Mouse (Mus musculus) WW6 (cell line): ENCODE results near the gene Hbq1a.
"Not testable (repeated sequence)": the region's sequence is repeated elsewhere in the genome, so short reads cannot be mapped to it uniquely, and the experiment has no call there.

Experiments used
- DNase-seq: peaks from one replicate; pipeline ENCODE4 v3.0.0-alpha.2; 2013; ENCODE audit warnings: low read depth, low spot score

Gene Hbq1a

DNA sequence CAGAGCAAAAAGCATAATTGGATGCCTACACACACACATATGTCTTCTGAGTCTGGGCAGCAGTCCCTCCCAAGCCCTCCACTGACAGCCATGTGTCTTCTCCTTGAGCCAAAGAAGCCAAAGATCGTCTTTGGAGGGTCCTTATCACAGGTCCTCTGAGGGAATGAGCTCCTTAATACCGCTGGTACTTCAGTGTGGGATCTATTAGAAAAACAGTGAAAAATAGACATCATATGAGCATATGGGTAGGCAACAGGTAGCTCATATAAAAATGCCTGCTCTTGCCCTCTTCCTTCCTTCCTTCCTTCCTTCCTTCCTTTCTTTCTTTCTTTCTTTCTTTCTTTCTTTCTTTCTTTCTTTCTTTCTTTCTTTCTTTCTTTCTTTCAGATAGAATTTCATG, 15.3 kb upstream of the Hbq1a start:
- not testable (repeated sequence) for DNase-seq

DNA sequence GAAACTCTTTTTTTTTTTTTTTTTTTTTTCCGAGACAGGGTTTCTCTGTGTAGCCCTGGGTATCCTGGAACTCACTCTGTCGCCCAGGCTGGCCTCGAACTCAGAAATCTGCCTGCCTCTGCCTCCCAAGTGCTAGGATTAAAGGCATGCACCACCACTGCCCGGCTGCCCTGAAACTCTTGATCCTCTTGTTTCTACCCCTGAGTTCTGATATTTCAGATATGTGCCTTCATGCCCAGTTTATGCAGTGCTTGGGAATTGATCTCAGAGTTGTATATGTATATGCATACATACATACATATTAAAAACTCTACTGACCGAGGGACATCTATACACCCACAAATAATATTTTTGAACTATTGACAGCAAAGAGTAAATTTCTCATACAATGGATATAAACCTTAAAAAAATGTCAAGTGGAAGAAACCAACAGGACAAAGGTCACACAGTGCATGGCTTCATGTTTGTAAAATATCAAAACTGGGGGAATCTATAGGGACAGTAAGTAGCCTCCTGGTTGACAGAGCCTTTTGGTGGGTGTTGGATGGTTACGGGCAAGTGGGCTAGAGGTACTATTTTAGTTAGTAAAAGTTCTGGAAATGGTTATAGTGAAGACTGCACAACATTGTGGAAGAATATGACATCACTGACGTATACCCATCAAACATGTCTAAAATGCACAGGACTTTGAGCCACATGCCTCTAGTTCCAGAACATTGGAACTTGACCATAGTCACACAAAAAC, 14.7 kb upstream of the Hbq1a start:
- DNase-seq = no peak

DNA sequence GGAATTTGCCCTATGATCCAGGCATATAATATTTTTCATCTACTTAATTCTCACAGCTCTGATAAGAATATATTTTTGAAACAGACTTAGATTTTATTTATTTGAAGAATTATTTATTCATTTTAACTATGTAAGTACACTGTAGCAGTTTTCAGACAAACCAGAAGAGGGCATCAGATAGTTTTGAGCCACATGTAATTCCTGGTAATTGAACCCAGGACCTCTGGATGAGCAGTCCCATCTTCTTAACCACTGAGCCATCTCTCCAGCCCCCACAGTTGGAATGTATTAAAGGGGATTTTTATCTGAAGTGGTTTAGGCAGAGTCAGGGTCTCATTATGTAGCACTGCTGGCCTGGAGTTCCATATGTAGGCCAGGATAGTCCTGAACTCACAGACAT, 14.0 kb upstream of the Hbq1a start:
- DNase-seq = not testable (repeated sequence)

DNA sequence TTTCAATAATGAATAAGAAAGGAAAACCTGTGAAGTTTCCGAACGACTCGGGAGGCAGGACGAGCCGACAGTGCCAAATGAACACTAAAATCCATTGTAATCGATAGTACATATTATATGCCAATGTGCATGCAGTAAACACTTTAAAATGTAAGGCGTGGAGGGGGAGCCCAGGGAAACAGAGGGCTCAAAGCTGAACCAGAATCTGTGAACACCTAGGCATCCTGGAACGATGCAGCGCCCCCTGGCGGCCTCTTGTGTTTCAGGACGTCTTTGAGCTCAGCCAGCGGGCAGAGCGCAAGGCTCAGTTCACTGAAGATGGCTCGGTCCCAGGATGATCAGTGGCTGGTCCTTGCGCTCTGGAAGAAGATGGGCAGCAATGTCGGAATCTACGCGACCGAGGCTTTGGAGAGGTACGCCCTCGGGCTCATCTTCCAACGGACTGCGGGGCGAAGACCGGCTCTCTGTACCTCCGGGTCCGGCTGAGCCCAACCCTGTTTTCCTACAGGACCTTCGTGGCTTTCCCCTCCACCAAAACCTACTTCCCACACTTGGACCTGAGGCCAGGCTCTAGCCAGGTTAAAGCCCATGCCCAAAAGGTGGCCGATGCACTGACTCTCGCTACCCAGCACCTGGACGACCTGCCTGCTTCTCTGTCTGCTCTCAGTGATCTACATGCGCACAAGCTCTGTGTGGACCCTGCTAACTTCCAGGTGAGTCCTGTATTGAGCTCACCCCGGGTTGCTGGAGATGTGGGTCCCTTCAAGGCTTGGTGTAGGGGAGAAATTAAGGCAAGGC, 13.0 kb upstream of the Hbq1a start, which contains the start of gene Hbq1b:
TSS of gene Hbq1b (plus strand) at position 271 of the 798 bp plus-strand sequence.
- not testable (repeated sequence) for DNase-seq

DNA sequence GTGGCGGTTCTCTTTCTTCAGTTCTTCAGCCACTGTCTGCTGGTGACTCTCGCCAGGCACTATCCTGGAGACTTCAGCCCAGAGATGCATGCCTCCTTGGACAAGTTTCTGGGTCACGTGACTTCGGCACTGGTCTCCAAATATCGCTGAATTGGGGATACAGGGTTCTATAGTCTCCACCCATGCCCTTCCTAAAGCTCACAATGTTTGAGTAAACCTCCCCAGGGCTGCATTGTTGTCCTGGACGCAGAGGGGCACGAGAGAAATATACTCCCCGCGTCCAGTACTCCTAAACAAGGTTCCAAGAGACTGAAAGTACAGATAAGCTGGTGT, 12.4 kb upstream of the Hbq1a start:
- DNase-seq = no peak

DNA sequence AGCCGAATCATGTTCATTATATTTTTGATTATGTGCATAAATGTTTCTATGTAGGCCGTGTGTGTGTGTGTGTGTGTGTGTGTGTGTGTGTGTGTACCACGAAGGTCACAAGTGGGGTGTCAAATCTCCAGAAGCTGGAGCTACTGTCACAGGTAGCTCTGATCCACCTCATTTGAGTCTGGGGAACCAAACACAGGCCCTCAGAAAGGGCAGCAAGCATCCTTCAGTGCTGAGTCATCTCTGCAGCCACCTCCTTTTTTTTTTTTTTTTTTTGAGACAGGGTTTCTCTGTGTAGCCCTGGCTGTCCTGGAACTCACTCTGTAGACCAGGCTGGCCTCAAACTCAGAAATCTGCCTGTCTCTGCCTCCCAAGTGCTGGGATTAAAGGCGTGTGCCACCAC, 7.0 kb upstream of the Hbq1a start:
- DNase-seq = not testable (repeated sequence)

DNA sequence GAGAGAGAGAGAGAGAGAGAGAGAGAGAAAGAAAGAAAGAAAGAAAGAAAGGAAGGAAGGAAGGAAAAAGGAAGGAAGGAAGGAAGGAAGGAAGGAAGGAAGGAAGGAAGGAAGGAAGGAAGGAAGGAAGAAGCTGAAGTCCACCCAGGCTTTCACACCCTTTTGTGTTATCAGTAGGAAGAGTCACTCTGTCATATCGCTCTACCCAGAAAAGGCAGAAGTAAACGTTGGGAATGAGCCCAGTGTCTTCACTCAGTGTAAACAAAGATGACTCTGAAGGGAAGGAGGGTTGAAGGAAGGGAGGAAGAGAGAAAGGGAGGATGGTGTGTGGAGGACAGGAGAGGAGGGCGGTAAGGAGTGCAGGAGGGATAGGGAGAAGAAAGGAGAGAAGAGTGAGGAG, 6.4 kb upstream of the Hbq1a start:
- DNase-seq = not testable (repeated sequence)

DNA sequence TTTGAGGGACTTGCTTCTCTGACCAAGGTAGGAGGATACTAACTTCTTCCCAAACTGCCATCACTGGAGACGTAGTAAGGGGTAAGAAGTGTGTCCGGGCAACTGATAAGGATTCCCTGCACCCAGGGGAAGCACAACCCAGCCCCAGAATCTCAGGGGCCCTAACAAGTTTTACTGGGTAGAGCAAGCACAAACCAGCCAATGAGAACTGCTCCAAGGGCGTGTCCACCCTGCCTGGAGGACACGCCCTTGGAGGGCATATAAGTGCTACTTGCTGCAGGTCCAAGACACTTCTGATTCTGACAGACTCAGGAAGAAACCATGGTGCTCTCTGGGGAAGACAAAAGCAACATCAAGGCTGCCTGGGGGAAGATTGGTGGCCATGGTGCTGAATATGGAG, 3.7 kb upstream of the Hbq1a start, which contains the start of gene Hba-a2:
TSS of gene Hba-a2 (plus strand) at position 287 of the 400 bp plus-strand sequence.
- DNase-seq = not testable (repeated sequence)

DNA sequence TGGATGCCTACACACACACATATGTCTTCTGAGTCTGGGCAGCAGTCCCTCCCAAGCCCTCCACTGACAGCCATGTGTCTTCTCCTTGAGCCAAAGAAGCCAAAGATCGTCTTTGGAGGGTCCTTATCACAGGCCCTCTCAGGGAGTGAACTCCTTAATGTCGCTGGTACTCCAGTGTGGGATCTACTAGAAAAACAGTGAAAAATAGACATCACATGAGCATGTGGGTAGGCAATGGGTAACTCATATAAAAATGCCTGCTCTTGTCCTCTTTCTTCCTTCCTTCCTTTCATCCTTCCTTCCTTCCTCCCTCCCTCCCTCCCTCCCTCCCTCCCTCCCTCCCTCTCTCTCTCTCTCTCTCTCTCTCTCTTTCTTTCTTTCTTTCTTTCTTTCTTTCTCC, 2.5 kb upstream of the Hbq1a start:
- not testable (repeated sequence) for DNase-seq

DNA sequence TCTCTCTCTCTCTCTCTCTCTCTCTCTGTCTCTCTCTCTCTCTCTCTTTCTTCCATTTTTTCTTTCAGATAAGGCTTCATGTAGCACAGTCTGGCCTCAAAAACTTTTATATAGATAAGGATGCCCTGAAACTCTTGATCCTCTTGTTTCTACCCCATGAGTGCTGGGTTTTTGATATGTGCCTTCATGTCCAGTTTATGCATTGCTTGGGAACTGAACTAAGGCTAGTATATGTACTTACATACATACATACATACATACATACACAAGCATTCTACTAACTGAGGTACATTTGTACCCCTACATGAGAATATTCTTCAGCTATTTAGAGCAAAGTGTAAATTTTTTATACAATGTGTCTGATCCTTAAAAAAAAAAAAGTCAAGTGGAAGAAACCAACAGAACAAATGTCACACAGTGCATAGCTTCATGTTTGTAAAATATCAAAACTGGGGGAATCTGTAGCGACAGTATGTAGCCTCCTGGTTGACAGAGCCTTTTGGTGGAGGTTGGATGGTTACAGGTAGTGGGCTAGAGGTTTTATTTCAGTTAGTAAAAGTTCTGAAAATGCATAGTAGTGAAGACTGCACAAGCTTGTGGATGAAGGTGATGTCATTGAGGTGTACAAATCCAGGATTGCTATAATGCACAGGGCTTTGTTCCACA, 1.9 kb upstream of the Hbq1a start:
- no peak for DNase-seq

DNA sequence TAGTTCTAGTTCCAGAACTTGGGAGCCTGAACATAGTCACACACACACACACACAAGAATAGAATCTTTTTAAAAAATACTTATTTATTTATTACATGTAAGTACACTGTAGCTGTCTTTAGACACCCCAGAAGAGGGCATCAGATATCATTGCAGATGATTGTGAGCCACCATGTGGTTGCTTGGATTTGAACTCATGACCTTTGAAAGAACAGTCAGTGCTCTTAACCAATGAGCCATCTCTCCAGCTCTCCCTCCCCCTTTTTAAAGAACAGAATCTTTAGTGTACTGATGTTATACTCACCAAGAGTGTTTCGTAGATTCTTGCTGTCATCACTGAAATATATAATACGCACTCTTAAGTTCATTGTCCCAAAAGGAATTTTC, 1.3 kb upstream of the Hbq1a start:
- no peak for DNase-seq

DNA sequence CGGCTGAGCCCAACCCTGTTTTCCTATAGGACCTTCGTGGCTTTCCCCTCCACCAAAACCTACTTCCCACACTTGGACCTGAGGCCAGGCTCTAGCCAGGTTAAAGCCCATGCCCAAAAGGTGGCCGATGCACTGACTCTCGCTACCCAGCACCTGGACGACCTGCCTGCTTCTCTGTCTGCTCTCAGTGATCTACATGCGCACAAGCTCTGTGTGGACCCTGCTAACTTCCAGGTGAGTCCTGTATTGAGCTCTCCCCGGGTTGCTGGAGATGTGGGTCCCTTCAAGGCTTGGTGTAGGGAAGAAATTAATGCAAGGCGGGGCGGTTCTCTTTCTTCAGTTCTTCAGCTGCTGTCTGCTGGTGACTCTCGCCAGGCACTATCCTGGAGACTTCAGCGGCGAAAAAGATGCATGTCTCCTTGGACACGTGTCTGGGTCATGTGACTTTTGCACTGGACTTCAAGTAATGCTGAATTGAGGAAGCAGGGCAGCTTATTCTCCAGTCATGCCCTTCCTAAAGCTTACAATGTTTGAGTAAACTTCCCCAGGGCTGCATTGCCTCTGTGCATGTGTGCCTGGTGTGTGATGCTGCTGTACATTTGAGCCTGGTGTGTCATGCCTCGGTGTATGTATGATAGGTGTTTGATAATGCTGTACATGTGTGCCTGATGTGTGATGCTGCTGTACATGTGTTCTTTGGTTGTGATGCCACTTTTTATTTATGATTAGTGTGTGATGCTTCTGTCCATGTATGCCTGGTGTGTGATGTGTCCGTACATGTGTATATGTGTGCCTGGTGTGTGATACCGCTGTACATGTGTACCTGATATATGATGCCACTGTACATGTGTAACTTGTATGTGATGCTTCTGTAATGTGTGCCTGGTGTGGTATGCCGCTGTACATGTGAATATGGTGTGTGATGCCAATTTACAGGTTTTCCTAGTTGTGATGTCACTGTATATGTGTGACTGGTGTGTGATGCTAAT, 704 bp downstream of the Hbq1a start:
- no peak for DNase-seq

DNA sequence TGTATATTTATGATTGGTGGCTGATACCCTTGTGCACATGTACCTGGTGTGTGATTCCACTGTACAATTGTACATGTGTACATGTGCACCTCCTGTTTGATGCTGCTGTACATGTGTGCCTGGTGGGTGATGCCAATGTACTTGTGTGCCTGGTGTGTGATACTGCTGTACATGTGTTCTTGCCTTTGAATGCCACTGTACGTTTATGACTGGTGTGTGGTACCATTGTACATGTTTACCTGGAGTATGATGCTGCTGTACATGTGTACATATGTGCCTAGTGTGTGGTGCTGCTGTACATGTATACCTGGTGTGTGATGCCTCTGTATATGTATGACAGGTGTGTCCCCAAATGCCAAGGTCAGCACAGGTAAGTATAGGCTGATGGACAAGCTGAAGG, 1.6 kb downstream of the Hbq1a start:
- no peak for DNase-seq

DNA sequence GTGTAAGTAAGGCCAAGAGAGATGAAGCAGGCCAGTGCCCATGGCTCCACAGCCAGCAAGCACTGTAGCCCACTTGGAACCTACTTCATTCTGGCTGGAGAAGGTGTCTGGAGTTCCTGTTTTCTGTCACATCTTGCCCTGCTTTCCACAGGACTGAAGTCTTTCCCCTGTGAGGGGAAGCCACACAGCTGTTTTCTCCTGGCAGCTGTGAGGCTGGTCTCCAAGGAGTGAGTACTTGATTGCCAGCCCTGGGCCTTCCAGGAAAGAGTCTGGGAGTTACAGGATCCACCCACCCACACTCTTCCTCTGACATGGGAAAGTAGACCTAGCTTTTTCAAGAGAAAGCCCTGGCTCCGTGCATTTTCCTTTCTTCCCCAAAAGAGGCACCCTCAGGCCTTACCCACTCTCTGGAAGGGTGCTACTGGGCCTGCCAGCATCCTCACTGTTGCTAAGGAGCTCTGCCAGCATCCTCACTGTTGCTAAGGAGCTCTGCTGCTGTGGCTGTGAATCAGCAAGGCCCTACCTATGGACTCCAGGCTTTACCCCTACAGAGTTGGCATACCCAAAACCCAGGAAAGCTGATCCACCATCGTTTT, 3.1 kb downstream of the Hbq1a start:
- DNase-seq = no peak

DNA sequence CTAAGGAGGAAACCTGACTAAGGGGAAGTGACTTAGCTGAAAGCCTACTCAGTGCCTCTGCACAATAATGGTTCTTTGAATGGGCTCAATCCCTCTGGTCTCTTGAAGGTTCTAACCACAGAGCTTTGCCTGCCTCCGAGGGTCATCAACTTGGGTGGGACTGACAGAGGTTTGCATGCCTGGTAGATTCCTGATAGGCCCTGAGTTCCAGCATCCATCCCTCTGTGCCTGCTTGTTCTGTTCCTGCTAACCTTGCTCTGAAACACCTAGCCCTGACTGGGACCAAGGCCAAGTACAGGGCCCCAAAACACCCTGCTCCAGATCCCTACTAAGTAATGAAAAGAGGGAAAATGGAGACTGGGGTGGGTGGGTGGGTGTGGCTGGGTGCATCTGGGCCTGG, 3.6 kb downstream of the Hbq1a start:
- no peak for DNase-seq

DNA sequence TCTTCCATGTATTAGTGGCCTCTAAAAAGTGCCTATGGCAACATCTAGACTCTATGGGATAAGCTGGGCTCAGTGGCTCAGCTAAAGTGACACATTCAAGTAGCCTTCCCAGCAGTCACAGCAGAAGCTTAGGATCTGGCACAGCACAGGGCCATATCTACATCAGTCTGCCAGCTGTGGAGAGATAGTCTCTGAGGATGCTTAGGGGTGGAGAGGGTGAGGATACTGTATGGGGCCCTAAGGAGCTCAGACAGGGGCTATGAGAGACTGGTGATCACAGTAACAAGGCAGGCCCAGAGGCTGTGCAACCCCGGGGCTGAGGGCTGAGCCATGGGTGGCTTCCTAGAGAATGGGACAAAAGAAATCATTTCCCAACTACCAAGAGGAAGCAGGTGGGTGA, 7.1 kb downstream of the Hbq1a start:
- DNase-seq = no peak

DNA sequence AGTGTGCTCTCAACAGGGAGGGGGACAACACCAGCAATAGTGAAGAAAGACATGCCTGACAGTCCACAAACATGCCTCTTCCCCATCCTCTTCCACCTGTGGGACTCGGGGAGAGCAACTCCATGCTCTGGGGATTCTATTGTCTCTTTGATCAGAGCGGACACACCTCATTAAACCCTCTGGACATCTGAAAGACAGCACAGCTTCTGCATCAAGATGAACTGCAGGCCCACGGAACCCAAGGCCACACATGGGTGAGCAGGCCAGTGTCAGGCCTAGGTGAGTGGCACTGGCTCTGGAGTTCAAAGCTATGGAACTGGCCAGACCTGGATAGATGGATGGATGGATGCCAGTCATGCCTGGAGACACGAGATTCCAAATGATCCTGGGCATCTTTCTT, 9.6 kb downstream of the Hbq1a start:
- no peak for DNase-seq

DNA sequence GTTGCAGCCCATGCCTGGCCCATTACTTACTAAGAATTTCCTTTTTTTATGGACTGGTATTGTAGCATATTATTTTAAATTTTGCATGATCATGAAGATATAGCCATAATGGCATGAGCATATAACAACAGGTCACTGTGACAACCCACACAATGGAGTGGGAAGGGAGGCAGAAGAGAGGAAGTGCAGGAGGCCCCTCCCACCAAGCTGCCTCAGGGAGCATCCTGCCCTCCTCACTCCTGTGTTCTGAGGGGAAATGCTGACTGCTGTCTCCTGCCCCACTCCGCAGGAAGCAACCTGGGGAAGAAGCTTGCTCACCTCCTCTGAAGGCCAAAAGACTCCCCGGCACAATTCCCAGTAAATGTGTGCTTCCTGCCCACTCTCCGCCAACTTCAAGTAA, 10.1 kb downstream of the Hbq1a start:
- DNase-seq = no peak

DNA sequence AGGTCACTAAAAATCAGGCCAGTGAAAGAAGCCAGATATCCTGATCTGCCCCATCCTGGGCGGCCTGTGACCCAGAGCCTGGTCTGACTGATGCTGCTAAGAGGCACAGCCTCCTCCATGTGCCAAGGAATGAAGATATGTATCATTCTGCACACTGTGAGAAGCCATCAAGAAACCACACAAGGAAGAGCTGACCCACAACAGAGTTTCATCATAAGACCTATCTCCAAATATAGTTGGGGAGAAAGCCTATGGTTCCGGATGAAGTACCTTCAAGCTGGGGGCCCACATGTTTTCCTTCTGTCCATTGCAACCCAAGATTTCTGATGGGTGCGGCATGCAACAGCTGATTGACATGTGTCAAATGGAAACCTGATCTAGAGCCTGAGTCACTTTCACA, 16.1 kb downstream of the Hbq1a start:
- no peak for DNase-seq

DNA sequence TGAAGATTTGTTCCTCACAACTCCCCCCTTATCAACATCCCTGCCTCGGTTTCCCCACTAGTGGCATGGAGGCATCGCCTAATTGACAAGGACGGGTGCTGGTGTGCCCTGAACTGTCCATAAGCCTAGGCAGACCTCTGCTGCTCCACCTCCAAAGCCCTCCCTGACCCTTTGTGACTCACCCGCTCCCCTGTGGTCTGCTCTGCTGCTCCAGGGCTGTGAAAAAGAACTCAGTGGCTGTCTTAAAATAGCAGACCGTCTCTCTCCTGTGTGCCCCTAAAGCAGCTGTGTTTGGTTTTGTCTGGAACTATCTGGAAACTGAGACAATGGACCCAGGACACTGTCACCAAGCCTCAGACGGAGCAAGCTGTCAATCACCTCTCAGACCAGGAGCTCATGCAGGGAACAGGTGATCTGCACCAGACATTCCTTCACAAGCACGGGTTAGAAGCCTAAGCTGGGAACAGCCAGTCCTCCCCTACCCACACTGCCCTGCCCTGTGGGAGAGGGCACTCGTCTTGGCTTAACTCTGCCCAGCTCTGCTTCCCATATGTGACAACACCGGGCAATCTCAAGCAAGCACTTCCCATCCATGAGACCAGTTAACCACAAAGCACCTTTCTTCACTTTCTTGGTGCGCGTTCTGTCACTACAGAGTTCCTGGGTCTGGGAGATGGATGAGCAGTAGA, 20.8 kb downstream of the Hbq1a start:
- DNase-seq = no peak
